Mouse (Mus musculus) ovary, adult 10 weeks (tissue): Measurements from ENCODE around the gene Dhrs4. TPM values are rescaled to one million over a fixed set of nuclear protein-coding genes. Genes with fewer than 3 reads are reported as not detected.

ENCODE experiments used
- polyA plus RNA-seq: library from polyadenylated mRNA; stranded (reverse); fragments of 350-450 nt; fragmentation: Illumina TruSeq; extraction: RNeasy Lipid Tissue Mini Kit (QIAGEN cat#74804); gene quantifications from one replicate; pipeline ENCODE4 v1.2.3, GENCODE M21; 2014

Gene Dhrs4
- polyA plus RNA-seq: 25.6 TPM

GRCm38 (mm10) chr14:55478651-55479599, at the start of gene Dhrs4:
Gene Dhrs4 (plus strand): TSS chr14:55478758.

GRCm38 (mm10) chr14:55490361-55491201, 12.0 kb downstream of the Dhrs4 start, which contains the start of gene Carmil3:
Gene Carmil3 (plus strand): TSS chr14:55490651.

GRCm38 (mm10) chr14:55510125-55510731, 31.7 kb downstream of the Dhrs4 start, which contains the start of gene Cpne6:
Gene Cpne6 (plus strand): TSS chr14:55510445.

GRCm38 (mm10) chr14:55524785-55525184, 46.2 kb downstream of the Dhrs4 start, which contains the start of gene Nrl:
Gene Nrl (minus strand): TSS chr14:55524981.

Other genes starting within 250 kb of the Dhrs4 start
- 0.17 TPM for gene Carmil3, start 11.9 kb downstream of the Dhrs4 start, polyA plus RNA-seq
- not detected for gene Cpne6, start 31.7 kb downstream of the Dhrs4 start, polyA plus RNA-seq
- not detected for gene Nrl, start 46.2 kb downstream of the Dhrs4 start, polyA plus RNA-seq
- 10.0 TPM for gene Pck2, start 61.5 kb downstream of the Dhrs4 start, polyA plus RNA-seq
- gene Dcaf11, start 81.2 kb downstream of the Dhrs4 start, polyA plus RNA-seq: 8.8 TPM
- gene A730061H03Rik, start 81.6 kb downstream of the Dhrs4 start, polyA plus RNA-seq: not detected
- gene Fitm1, start 96.9 kb downstream of the Dhrs4 start, polyA plus RNA-seq: not detected
- 115 TPM for gene Psme1, start 99.4 kb downstream of the Dhrs4 start, polyA plus RNA-seq
- gene Emc9, start 106.5 kb downstream of the Dhrs4 start, polyA plus RNA-seq: 2.7 TPM
- 87.7 TPM for gene Psme2, start 112.4 kb downstream of the Dhrs4 start, polyA plus RNA-seq
- gene Rnf31, start 113.0 kb downstream of the Dhrs4 start, polyA plus RNA-seq: 2.5 TPM
- gene Irf9, start 124.8 kb downstream of the Dhrs4 start, polyA plus RNA-seq: 37.8 TPM
- 0.77 TPM for gene Rec8, start 139.3 kb downstream of the Dhrs4 start, polyA plus RNA-seq
- gene Ipo4, start 157.2 kb downstream of the Dhrs4 start, polyA plus RNA-seq: 11.5 TPM
- gene Gm49378, start 159.1 kb downstream of the Dhrs4 start, polyA plus RNA-seq: 0.60 TPM
- gene Tm9sf1, start 165.0 kb downstream of the Dhrs4 start, polyA plus RNA-seq: 44.3 TPM
- gene Tssk4, start 171.4 kb downstream of the Dhrs4 start, polyA plus RNA-seq: not detected
- gene Mdp1, start 181.8 kb downstream of the Dhrs4 start, polyA plus RNA-seq: 13.6 TPM
- gene Gmpr2, start 193.2 kb downstream of the Dhrs4 start, polyA plus RNA-seq: 28.1 TPM
- gene Nedd8, start 193.4 kb downstream of the Dhrs4 start, polyA plus RNA-seq: 46.6 TPM
- 11.2 TPM for gene Tinf2, start 203.1 kb downstream of the Dhrs4 start, polyA plus RNA-seq
- not detected for gene Tgm1, start 235.2 kb downstream of the Dhrs4 start, polyA plus RNA-seq
- 0.40 TPM for gene Rabggta, start 243.5 kb downstream of the Dhrs4 start, polyA plus RNA-seq